Mouse (Mus musculus) B cell, adult 62 days (primary cell): Measurements from ENCODE around the gene Ehd1. TPM values are rescaled to one million over a fixed set of nuclear protein-coding genes. Genes with fewer than 3 reads are reported as not detected.

Experiments
- total RNA-seq: library from RNA; stranded (reverse); gene quantifications from 4 replicates; pipeline ENCODE4 v1.2.4, GENCODE M21; 2023

The Ehd1 gene
- 271 to 293 TPM (median 280 TPM) in 4 replicates for total RNA-seq

DNA sequence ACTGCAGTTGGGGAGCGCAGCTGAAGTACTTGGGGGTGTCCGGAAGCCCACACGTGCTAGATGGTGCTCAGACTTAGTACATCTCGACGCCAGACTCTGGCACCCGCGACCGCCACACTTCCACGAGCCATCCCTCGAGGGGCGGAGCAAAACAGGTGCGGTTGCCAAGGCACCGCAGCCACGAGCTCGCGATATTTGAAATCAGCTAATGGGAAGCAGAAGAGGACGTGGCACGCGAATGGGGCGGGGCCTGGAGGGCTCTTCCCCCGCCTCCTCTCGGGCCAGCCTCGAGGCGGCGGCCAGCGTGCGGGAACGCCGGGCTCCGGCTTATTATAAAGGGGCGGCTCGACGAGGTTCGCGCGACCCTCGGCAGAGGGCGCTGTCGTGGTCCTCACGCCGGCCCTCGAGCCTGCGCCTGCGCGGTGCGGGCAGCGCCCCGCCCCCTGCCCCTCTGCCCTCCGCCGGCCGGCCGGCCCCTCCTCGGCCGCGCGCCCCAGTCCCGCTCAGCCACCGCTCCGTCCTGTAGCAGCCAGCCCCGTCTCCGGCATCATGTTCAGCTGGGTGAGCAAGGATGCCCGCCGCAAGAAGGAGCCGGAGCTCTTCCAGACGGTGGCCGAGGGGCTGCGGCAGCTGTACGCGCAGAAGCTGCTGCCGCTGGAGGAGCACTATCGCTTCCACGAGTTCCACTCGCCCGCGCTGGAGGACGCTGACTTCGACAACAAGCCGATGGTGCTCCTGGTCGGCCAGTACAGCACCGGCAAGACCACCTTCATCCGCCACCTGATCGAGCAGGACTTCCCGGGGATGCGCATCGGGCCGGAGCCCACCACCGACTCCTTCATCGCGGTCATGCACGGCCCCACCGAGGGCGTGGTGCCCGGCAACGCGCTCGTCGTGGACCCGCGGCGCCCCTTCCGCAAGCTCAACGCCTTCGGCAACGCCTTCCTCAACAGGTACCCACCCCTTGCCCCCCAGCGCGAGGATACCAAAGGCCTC lies at the start of gene Ehd1:
TSS of gene Ehd1 (plus strand) at position 300 of the 996 bp plus-strand sequence.

DNA sequence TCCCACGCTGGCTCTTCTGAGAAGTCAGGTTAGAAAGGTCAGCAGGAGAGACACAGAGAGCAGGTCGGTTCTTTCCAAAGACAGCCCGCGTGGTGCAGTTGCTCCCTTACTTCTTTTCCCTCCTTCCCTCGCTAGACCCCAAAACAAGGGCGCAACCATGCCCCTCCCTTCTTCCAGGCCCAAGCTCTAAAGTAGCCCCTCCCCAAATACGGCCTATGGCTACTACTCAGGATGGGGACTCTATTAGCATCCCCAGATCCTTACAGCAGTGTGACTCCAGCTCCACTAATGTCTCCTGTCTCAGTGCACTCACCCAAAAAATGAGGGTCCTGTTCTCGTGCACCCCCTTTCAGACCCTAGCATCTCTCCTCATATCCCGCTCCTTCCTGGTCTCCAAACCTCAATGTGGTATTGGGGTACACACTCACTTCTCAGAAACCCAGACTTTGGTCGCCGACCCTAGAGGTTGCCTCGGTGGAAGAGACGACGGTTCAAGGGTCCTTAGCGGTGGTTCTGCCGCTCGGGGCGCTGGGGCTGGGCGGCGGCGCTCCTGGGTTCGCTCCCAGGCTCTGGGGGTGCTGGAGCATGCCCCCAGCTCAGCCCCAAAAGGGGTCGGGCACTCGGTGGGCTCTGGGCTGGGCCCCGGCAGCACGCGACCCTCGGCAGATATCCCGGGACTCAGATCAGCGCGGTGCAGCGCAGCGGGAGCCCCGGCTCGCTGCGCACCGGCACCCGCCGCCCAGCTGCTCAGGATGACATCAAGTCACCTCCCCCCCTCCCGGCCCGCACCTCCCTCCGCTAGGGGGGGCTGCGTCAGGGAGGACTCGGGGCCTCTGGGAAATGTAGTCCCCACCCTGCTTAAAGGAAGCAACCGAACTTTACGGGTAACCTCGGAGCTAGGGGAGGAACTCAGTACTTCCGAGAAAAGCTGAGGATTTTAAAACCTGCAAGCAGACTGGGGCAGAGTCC lies 41.2 kb upstream of the Ehd1 start, which contains the start of gene Ppp2r5b:
TSS of gene Ppp2r5b (minus strand) at position 789 of the 969 bp plus-strand sequence.

DNA sequence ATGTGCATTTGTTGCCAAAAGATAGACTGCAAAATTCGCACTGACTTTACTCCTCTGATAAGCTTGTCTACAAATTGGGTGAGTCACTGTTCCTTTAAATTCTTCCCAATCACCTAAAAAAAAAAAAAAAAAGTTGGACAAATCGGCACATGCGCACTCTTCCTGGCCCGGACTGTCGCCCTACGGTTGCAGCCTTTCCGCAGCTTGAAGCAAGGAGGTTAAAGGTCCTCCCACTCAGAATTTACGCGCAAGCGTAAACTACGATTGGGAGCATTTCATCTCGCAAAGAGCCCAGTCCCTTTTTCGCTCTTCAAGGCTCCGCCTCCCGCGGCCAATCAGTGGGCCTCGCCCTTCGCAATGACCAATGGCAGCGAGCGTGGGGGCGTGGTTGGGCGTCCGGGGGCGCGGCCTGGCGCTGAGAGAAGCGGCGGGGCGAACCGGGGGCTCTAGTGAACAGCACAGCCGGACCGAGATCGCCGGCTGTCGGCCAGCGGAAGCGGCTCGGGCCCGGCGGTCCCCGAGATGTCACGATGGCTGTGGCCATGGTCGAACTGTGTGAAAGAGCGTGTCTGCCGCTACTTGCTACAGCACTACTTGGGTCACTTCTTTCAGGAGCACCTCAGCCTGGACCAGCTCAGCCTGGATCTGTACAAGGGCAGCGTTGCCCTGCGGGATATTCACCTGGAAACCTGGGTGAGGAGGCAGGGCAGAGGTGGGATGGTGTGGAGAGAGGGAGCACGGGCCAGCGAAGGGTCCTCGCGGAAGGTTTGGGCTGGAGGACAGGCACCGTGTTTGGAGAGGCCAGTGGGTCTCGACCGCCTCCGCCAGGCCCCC lies 35.0 kb upstream of the Ehd1 start, which contains the start of gene Atg2a:
TSS of gene Atg2a (plus strand) at position 395 of the 834 bp plus-strand sequence.

DNA sequence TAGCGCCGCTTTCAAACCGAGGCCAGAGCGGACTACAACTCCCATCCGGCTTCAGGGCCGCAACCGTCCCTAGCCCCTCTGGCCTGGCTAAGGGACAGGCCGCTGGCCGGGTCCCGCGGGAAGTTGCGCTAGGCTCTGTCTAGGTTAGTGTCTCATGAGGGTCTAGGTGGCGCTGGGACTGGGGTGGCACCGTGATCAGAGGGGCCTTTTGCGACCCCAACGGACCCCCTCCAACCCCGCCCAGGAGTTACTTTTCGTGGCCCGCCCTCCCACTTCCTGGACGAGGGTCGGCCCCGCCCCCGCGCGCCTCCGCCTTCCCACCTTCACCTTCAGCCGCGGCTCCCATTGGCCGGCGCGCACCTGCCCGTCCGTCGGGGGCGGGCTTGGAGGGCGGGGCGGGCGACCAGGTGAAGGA lies 29.6 kb downstream of the Ehd1 start, which contains the start of gene Cdc42bpg:
TSS of gene Cdc42bpg (plus strand) at position 320 of the 415 bp plus-strand sequence.

DNA sequence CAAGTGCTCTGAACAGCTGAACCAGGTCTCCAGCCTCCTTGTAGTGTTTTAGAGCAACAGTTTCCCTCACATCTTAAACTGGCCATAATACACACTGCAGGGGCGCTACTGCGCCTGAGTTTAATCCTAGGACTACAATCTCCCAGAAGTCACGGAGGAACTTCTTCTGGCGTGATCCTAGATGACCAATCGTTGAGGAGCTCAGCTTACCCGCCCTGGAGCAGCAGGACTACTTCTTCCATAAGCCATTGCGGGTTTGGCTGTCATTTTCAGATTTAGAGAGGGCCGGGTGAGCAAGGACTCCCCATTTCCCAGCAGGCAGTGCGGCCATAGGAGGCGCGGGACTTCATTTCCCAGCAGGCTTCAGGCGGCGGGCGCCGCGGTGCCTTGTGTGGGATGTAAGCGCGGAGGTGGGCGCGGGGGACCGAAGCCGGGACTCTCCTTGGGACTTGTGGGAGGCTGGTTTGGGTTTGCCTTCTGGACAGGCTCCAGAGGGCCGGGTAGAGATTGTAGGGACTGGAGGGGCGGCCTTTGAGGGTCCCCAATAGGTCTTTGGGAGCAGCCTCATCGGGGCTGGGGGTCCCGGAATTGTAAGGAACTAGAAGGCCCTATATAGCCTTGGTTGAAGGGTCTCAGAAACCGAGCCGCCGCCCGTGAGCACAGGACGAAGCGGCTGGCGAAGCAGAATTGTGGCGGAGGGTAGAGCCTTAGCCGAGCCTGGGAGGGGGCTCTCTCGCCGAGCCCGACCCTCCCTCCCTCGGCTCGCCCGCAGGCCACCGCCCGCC lies 58.3 kb downstream of the Ehd1 start, which contains the start of gene Men1:
TSS of gene Men1 (plus strand) at position 307 of the 785 bp plus-strand sequence.

DNA sequence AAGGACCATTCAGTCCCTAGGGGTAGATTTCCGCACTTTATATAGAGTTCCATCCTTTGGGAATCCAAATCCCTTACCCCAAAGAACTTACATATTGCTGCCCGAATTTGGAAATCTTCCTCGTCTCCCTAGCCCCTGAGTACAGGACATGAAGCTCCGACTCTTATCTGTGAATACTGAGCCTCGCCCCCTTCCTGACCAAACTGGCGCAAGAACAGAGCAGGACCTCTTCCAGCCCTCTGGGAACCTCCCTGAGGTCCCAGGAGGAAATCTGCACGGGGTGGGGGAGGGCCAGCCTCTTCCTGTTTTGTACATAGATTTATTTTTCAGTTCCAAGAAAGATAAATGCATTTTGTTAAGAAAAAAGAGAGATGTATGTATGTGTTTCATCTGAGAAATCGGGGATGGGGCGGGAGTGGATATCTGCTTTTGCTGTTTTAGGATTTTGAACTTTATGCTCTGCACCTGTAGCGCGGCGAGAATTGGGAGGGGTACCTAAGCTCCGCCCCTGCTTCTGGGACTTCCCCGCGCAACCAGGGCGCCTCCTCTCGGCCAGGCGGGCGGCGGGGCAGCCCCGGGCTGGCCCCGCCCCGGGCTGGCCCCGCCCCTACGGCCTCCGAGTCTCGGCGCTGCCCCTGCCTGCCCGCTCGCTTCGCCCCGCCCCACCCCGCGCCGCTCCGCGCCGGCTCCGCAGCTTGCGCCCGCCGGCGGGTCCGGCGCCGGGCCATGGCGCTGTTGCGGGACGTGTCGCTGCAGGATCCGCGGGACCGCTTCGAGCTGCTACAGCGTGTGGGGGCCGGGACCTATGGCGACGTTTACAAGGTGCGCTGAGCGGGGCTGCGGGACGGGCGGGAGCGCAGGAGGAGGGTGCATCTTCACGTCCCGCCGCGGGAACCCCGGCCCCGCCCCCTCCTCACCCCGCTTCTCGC lies 64.3 kb downstream of the Ehd1 start, which contains the start of gene Map4k2:
TSS of gene Map4k2 (plus strand) at position 612 of the 929 bp plus-strand sequence.

Other genes with a start within 250 kb of the Ehd1 start
- gene Syvn1, start 230.1 kb upstream of the Ehd1 start, total RNA-seq, result 154 to 181 TPM (median 166 TPM) in 4 replicates
- 15.2 to 17.2 TPM (median 15.8 TPM) in 4 replicates for gene Mrpl49, start 218.9 kb upstream of the Ehd1 start, total RNA-seq
- gene Fau, start 218.9 kb upstream of the Ehd1 start, total RNA-seq, result 3,352 to 3,577 TPM (median 3,439 TPM) in 4 replicates
- gene Znhit2, start 215.5 kb upstream of the Ehd1 start, total RNA-seq, result 10.8 to 13.2 TPM (median 12.5 TPM) in 4 replicates
- 9.1 to 13.6 TPM (median 10.5 TPM) in 4 replicates for gene Tm7sf2, start 208.4 kb upstream of the Ehd1 start, total RNA-seq
- 94.8 to 109 TPM (median 102 TPM) in 4 replicates for gene Vps51, start 199.5 kb upstream of the Ehd1 start, total RNA-seq
- not detected in 4 replicates for gene Tmem262, start 196.7 kb upstream of the Ehd1 start, total RNA-seq
- not detected in 4 replicates for gene Gm28374, start 194.5 kb upstream of the Ehd1 start, total RNA-seq
- gene Zfpl1, start 191.8 kb upstream of the Ehd1 start, total RNA-seq, result 50.9 to 56.9 TPM (median 54.3 TPM) in 4 replicates
- 1.4 to 2.8 TPM (median 1.8 TPM) in 4 replicates for gene Cdca5, start 191.7 kb upstream of the Ehd1 start, total RNA-seq
- gene AC131692.1, start 182.3 kb upstream of the Ehd1 start, total RNA-seq, result 0.81 TPM in 1 of 4 replicates, not detected in the others
- not detected in 4 replicates for gene Naaladl1, start 170.9 kb upstream of the Ehd1 start, total RNA-seq
- gene Sac3d1, start 158.1 kb upstream of the Ehd1 start, total RNA-seq, result 6.4 to 8.9 TPM (median 8.8 TPM) in 4 replicates
- gene Snx15, start 148.4 kb upstream of the Ehd1 start, total RNA-seq, result 31.0 to 37.8 TPM (median 33.7 TPM) in 4 replicates
- not detected in 4 replicates for gene Batf2, start 135.7 kb upstream of the Ehd1 start, total RNA-seq
- 27.2 to 31.2 TPM (median 29.9 TPM) in 4 replicates for gene Arl2, start 135.2 kb upstream of the Ehd1 start, total RNA-seq
- gene Majin, start 92.3 kb upstream of the Ehd1 start, total RNA-seq, result not detected in 4 replicates
- gene Gpha2, start 50.3 kb upstream of the Ehd1 start, total RNA-seq, result not detected in 4 replicates
- 24.9 to 26.1 TPM (median 25.8 TPM) in 4 replicates for gene Ppp2r5b, start 40.9 kb upstream of the Ehd1 start, total RNA-seq
- gene Atg2a, start 35.1 kb upstream of the Ehd1 start, total RNA-seq, result 179 to 210 TPM (median 199 TPM) in 4 replicates
- 13.0 to 21.1 TPM (median 19.9 TPM) in 4 replicates for gene Cdc42bpg, start 29.7 kb downstream of the Ehd1 start, total RNA-seq
- gene Men1, start 58.3 kb downstream of the Ehd1 start, total RNA-seq, result 31.5 to 38.7 TPM (median 34.4 TPM) in 4 replicates
- gene Map4k2, start 64.4 kb downstream of the Ehd1 start, total RNA-seq, result 580 to 628 TPM (median 615 TPM) in 4 replicates
- gene Sf1, start 87.0 kb downstream of the Ehd1 start, total RNA-seq, result 968 to 1,062 TPM (median 1,047 TPM) in 4 replicates
- 22.4 to 36.0 TPM (median 29.7 TPM) in 4 replicates for gene Pygm, start 107.7 kb downstream of the Ehd1 start, total RNA-seq
- gene Rasgrp2, start 122.6 kb downstream of the Ehd1 start, total RNA-seq, result 646 to 705 TPM (median 676 TPM) in 4 replicates
- gene Nrxn2, start 142.0 kb downstream of the Ehd1 start, total RNA-seq, result 0.63 to 1.9 TPM (median 1.1 TPM) in 4 replicates